Mouse (Mus musculus): ENCODE results near the gene Arid2.
"Not testable (repeated sequence)": the region's sequence is repeated elsewhere in the genome, so short reads cannot be mapped to it uniquely, and the experiment has no call there.

Gene Arid2

DNA sequence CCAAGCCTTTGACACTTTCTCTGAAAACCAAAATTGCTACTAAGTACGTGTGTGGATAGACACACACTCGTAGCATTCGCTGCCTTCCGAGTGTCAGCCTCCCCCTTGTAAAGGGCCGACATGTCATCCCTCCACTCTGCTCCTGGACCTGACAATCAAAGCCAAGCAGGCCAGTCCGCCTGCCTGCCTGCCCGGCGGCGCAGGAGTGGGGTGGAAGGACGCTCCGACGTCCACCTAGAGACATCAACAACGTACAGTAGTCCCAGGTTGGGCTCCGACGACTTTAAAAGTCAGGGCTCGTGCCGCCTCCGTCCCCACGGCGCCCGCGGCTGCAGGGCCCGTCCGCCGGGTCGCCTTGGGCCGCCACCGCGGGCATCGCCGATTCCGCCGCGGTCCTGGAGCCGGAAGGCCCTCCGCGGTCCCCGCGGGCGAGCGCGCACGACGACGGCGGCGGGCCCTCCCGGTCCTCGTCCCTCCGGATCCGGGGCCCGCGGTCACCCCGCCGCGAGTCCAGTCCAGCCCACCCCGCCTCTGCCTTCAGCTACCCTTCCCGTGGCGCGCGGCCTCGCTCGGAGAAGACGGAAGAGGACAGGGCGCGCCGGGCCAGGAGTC lies 2.5 kb upstream of the Arid2 start:
- in situ Hi-C loops (cut with MboI; ENCODE audit: low pct_unique_long_range_greater_than_20kb in 1 of 2, low sequenced_read_pairs in 2 of 2, unreplicated experiment in 1 of 2): no loop called here

DNA sequence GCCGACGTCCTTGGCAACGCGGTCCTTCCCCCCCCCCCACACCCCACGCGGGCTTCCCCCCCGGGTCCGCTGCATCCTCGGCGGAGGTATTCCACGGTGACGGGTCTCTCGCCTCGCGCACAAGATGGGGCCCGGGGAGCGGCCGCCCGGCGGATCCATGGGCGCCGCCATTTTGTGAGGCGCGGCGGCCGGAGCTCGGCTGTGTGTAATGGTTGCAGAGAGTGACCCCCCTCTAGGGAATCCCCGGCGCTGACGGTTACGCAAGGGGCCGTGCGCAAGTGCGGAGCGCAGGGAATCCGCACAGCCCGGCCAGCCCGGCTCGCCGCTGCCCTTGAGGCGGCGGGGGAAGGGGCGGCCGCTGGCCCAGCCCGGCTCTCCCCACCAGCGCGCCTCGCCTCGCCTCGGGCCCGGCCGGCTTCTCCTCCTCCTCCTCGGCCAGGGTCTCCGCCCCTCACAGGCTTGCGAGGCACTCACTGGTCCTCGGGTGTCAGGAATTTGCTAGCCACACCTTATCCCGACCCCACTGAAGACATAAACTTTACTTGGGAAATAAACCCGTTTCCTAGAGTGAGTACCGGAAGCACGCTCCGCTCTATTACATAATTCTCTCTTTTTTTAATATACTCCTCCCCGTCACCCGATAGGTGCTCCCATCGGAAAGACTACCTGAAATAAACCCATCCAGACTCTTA lies 1.8 kb upstream of the Arid2 start:
- in situ Hi-C loops (cut with MboI; ENCODE audit: low pct_unique_long_range_greater_than_20kb in 1 of 2, low sequenced_read_pairs in 2 of 2, unreplicated experiment in 1 of 2): no loop called here

DNA sequence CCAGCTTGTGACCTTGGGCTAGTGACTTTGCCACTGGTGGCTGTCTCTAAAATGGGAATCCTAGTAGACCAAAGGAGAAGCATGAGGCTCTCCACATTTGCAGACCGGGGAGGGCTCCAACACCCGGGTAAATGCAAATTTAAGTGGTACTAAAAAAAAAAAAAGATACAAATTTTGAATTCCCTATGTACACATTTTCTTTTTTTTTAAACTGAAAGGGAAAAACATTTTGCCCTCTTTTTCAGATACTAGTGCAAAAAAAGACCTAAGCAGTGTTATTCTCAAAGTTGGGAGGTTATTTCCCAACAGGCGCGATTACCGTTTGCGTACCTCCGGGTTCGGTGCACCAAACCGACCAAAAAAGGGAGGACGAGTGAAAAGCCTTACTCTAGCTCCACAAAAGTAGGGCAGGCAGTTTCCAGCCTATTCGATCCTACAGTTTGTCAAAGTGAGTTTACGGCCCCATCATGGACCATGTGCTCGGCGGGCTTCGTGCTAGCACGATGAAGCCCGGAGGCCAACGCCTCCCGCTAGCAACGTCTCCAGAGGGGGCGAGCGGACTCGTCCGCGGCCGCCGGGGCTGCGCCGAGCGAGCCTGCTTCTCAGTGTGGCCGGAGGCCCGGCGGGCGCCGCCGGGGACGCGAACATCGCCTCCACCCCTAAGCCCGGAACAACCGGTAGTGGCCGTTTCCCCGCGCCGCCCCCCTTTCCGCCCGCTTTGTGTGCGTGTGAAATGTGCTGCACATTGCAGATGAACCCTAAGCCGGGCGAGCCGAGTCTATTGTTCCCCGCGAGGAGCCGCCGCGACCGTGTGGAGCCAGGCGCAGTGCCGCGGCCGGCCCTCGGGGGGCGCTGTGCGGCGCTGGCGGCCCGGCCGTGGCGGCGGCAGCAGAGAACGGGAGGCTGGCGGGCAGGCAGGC lies 1.0 kb upstream of the Arid2 start:
- in situ Hi-C loops (cut with MboI; ENCODE audit: low pct_unique_long_range_greater_than_20kb in 1 of 2, low sequenced_read_pairs in 2 of 2, unreplicated experiment in 1 of 2): no loop called here

DNA sequence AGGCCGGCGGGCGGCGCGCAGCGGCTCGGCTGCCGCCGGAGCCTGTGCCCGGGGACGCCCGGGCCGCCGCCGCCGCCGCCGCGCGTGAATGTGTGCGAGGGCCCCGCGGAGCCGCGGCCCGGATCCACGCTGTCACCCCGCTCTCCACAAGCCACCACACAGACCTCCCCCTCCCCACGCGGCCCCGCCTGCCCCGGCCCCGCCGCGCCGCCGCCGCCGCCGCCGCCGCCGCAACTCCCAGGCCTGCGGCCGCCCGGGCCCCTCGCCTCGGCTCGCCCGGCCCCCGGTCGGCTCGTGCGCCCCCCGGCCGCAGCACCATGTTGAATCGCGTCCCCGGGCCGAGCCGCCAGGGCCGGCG lies 404 bp upstream of the Arid2 start:
- in situ Hi-C loops (cut with MboI; ENCODE audit: low pct_unique_long_range_greater_than_20kb in 1 of 2, low sequenced_read_pairs in 2 of 2, unreplicated experiment in 1 of 2): no loop called here

DNA sequence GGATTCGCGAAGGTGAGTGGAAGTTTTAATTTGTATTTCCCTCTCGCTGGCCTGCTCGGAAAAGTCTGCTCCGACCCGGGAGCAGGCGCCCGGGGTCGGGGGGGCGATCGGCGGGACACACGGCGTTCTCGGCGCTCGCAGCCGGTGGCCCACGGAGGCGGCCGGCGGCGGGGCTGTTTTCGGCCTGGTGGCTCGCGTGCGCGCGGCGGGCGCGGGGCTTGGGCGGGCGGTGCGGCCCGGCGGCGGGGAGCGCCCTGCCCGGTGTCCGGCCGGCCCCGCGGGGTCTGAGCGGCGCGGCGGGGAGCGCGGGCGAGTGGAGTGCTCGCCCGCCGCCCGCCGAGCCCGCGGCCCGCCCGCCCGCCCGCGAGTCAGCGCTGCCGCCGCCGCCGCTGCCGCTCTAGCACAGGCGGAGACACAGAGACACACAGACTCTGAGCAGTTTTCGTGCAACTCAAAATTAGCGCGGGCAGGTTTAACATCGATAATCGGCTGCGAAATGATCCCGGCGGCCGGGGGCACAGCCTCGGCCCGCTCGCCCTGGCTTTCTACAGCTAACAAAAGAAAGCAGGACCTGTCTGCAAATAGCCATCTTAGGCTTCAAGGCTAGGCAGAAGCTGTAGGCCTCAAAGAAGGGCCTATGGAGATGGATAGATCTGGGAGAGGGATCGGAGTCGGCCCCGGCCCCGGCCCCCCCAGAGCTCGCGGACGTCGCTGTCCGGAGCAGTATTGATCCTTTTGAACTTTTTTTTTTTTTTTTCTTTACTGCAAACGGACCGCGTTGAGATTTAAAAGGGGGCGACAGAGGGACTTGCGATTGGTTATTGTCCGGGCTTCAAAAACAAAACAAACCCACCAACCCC lies 888 bp downstream of the Arid2 start:
- in situ Hi-C loops (cut with MboI; ENCODE audit: low pct_unique_long_range_greater_than_20kb in 1 of 2, low sequenced_read_pairs in 2 of 2, unreplicated experiment in 1 of 2): no loop called here

DNA sequence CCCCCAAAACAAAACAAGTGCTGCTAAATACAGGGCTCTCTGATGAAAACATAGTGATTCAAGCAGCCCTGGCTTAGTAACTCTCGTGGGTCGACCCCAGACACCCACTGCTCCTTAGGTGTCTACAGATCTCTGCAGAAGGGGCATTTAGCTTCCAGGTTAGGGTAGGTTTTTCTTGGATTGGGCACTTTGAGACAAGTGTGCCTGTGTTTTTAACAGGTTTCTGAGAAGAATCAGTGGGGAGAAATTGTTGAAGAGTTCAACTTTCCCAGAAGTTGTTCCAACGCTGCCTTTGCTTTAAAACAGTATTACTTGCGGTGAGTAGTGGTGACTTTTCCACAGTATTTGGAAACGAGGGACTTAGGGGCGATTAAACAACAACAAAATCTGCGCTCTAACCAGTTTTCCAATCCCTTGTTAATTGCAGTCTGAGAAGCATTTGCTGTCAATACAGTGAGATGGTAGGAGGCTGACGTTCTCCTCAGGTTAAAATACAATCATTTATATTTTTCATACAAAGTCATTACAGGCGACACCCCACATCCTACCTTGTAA lies 1.6 kb downstream of the Arid2 start:
- in situ Hi-C loops (cut with MboI; ENCODE audit: low pct_unique_long_range_greater_than_20kb in 1 of 2, low sequenced_read_pairs in 2 of 2, unreplicated experiment in 1 of 2): no loop called here

DNA sequence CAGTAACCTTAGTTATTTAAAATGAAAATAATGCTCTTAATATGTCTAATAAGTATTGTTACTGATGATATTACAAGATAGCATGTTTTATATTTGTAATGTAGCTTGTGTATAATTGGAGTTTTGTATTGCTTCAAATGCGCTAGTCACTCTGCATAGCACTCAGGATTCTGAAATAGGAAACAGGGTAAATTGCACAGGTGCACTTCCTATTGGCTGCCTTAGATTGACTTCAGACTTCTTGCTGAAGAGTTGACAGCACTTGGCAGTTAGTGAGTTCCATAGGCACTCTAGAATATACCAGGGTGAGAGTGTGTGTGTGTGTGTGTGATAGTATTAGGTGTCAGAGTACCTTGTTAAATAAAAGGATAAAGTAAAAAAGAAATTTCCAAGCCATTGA lies 2.7 kb downstream of the Arid2 start:
- in situ Hi-C loops (cut with MboI; ENCODE audit: low pct_unique_long_range_greater_than_20kb in 1 of 2, low sequenced_read_pairs in 2 of 2, unreplicated experiment in 1 of 2): no loop called here

DNA sequence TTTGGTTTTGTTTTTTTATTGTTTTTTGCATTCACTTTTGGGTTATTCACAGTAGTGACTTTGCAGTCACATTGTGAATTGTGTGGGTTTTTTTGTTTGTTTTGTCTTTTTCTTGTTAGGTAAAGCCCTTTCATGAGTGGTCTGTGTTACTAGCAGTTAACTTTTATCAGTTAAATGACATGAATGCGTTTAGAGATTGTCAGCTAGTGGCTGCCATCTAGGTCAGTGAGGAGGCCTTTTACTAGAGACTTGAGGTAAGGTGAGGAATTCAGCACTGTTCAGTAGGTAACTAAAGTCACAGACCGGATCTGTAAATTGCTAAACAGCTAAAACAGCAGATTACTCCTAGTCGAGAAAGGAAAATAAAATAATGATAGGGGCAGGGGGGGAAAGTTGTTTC lies 6.1 kb downstream of the Arid2 start:
- in situ Hi-C loops (cut with MboI; ENCODE audit: low pct_unique_long_range_greater_than_20kb in 1 of 2, low sequenced_read_pairs in 2 of 2, unreplicated experiment in 1 of 2): no loop called here

DNA sequence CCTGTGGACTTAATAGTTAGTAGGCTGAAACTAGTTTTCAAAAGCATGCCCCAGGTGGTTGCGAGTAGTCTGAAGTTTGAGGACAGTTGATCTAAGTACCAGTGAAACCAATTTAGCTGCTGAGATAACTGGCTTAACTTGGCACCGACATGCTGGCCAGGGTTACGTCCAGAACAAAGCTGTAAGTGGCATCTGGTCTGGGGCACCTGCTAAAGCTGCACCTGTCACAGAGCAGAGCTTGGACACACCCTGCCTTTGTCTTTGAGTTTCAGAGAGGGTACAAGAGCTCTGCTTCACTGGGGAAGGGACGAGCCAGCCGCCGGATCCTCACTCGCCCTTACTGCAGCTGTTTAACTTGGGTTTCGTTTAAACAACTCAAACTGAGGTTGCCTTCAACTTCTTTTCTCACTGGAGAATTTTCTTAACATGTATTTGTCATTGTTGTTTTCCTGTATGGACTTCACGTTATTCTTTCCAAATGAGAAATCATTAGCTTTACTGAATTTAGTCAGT lies 9.8 kb downstream of the Arid2 start:
- in situ Hi-C loops (cut with MboI; ENCODE audit: low pct_unique_long_range_greater_than_20kb in 1 of 2, low sequenced_read_pairs in 2 of 2, unreplicated experiment in 1 of 2): no loop called here

DNA sequence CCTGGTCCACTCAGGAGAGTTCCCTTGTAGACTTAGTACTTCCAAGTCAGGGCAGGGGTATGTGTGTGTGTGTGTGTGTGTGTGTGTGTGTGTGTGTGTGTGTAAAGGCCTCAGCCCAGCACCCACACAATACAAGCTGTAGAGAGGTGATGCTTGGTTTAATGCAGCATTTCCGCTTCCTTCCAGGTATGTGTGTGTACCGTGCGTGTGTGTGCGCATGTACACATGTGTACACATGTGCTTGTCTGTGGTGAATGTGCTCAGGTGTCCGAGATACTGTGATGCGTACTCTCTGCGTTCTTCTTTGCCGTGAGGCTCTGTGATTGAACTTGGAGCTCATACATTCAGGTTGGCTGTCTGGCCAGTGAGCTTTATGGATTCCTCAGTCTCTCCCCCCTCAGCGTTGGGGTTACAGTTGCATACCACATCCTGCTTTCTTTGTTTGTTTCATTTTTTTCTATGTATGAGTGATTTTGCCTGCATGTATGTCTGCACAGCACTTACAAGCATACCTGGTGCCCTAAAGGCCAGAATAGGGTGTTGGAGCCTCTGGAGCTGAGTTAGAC lies 10.4 kb downstream of the Arid2 start:
- in situ Hi-C loops (cut with MboI; ENCODE audit: low pct_unique_long_range_greater_than_20kb in 1 of 2, low sequenced_read_pairs in 2 of 2, unreplicated experiment in 1 of 2): no loop called here

DNA sequence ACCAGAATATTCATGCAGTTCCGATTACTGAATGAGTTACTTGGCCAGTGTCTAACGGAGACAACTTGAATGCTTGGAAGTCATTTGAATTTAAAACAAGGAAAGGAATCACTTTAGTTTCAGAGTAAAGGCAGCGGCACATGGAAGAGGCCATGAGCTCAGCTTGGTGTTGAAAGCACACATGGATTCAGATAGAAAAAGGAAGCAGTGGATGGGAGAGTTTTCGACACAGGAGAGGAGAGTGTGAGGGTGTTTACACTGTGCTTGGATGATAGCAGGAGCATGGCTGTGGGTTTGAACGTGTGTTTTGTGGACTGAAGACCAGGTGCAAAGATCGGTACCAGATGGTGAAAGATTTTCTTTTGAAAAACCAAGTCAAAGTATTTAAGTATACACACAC lies 22.0 kb downstream of the Arid2 start:
- in situ Hi-C loops (cut with MboI; ENCODE audit: low pct_unique_long_range_greater_than_20kb in 1 of 2, low sequenced_read_pairs in 2 of 2, unreplicated experiment in 1 of 2): no loop called here

DNA sequence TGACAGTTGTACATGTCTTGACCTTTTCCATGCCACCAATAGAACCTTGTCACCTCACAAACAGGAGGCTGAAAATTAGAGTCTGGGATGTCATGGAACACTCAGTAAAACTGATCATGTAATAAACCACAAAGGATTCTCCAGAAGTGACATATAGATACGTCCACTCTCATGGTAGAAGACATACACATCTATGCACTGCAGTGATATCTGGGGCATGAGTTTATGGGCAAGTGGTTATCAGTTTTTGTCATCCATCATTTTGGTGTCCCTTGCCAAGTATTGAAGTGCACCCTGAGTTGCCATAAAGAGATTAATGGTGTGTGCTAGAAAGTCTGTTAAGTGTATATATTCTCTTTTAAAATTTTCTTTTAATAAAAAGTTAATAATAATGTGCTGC lies 25.6 kb downstream of the Arid2 start:
- in situ Hi-C loops (cut with MboI; ENCODE audit: low pct_unique_long_range_greater_than_20kb in 1 of 2, low sequenced_read_pairs in 2 of 2, unreplicated experiment in 1 of 2): no loop called here

DNA sequence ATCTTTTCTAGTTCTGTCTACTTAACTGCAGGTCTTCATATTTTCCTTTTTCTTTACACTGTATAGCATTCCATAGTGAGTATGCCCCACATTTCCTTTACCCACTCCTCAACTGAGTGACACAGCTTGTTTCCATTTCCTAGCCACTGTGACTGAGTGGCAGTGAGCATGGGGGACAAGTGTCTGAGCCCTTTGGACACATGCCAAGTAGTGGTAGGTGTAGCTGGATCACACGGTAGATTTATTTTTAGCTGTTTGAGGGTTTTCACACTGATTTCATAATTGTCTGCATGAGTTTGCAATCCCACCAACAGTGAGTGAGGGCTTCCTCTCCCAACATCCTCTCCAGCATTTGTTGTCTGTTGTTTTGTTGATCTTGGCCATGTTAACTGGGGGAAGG lies 28.3 kb downstream of the Arid2 start:
- in situ Hi-C loops (cut with MboI; ENCODE audit: low pct_unique_long_range_greater_than_20kb in 1 of 2, low sequenced_read_pairs in 2 of 2, unreplicated experiment in 1 of 2): no loop called here

DNA sequence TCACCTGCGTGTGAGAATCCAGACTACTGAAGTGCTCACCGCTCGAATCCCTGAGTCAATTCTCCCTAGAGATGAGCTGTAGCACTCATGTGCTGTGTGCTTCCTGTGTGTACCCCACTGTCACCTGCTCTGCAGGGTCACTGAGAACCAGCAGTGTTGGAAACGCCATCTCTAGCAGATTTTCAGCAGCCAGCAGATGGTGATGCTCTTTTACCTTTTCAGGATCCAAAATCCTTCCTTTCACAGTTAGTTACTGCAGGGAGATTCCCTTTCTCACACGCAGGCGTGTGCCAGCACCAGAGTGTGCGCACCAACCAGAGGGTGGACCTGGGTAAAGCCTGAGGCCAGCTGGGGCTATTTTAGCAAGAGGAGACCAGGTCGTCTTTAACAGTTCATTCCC lies 32.0 kb downstream of the Arid2 start:
- in situ Hi-C loops (cut with MboI; ENCODE audit: low pct_unique_long_range_greater_than_20kb in 1 of 2, low sequenced_read_pairs in 2 of 2, unreplicated experiment in 1 of 2): no loop called here

DNA sequence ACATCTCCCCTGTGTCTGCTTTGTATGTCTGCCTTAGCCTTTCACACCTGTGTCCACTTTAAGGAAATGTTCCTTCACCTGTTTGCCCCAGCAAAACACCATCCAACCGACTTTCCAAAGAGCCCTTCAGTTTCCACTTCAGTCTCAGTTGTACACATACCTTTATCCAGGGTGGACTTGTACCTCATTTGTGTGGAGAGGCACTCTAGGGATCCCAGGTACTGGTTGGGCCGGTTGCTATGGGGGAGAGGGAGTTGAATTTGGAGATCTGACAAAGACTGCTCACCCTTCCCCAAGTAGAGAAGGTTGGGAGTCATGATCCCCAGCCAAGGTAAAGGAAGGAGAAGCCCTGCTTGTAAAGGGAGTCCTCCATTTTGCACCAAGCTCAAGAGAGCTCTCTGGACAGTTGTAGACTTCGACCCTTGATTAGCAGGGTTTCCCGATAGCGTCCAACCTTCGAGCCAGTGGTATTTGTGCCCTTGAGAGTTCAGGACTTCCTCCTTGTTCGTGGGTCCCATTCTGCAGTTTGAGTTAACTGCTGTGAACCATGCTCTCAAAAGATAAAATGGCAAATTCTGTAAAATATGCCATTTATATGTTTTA lies 38.5 kb downstream of the Arid2 start:
- in situ Hi-C loops (cut with MboI; ENCODE audit: low pct_unique_long_range_greater_than_20kb in 1 of 2, low sequenced_read_pairs in 2 of 2, unreplicated experiment in 1 of 2): no loop called here

DNA sequence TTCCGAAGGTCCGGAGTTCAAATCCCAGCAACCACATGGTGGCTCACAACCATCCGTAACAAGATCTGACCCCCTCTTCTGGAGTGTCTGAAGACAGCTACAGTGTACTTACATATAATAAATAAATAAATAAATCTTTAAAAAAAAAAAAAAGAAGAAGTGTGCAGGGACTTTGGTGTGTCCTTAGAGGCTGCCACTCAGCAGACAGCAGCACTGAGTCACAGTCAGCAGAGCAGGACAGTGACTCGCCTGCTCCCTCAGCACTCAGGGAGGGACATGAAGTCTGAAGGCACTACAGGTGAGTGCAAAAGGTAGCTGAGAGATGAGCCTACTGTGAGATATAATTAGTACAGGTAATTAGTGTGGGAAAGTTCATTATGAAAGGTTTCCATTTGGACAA lies 41.4 kb downstream of the Arid2 start:
- in situ Hi-C loops (cut with MboI; ENCODE audit: low pct_unique_long_range_greater_than_20kb in 1 of 2, low sequenced_read_pairs in 2 of 2, unreplicated experiment in 1 of 2): not testable (repeated sequence)

DNA sequence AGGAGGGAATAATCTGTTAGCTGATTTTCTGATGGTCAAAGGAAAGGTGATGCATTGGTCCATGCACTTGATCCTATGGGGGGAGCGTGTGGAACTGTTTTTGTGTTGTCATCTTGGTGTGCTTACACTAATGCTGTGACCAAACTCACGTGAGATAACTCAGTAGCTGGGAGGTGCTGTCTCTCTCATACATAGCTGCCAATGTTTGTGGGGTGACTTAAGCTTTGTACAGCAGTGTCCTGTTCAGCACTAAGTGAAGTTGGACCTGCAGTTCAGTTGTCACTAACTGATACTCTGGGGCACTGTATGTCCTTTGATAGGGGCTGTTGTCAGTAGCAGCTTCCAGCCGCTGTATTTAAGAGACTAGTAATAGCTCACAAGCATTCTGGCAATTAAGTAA lies 43.2 kb downstream of the Arid2 start:
- in situ Hi-C loops (cut with MboI; ENCODE audit: low pct_unique_long_range_greater_than_20kb in 1 of 2, low sequenced_read_pairs in 2 of 2, unreplicated experiment in 1 of 2): no loop called here

Measured in mouse embryonic stem cell (cell line).